Mouse (Mus musculus) liver, embryonic 14.5 days (tissue): ENCODE data around the gene Clk2.

ENCODE experiments used
- CTCF ChIP-seq: IDR thresholded peaks from 2 replicates; pipeline ENCODE4 v1.5.1; 2016; ENCODE audit warnings: antibody characterized with exemption, low read depth, control low read depth
- EP300 ChIP-seq: IDR thresholded peaks from 2 replicates; pipeline ENCODE4 v1.6.1; 2016; ENCODE audit warnings: antibody characterized with exemption, low read depth

DNA sequence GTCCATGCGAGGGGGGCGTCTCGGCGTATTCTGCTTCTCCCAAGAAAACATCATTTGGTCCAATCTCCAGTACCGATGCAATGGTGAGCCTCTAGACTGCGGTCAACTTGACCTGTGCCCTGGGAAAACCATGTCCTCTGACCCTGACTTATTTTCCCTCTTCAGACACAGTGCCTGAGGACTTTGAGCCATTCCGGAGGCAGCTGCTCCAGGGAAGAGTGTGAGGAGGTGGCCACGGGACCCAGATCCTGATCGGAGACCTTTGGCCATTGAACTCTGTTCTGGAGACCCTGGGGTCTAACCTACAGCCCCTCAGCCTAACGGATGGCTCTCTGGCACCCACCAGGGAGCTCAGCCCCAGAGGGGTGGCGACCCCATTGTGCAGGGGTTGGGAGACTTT is 61.8 kb downstream of the Clk2 start:
- TF ChIP-seq CTCF (no peak), EP300 (no peak)
